In the genomic region with DNA sequence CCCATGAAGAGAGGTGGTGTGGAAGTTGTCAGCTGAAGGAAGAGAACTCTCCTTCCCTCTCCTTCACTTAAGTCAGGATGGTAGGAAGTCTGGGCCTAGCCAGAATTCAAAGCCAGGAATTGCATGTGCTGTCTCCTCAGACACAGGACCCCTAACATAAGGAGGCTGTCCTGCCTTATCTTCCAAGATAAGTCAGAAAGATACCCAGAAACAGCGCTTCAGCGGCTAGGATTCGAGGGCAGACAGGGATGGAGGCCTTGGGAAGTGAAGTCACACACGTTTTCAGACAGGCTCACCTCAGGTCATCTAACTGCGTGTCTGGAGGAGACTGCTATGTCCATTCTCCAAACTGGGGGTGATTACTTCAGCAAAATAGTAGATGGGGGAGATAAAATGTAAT, we compare ENCODE assay signal across 25 mouse cellular contexts. TPM values are rescaled to one million over a fixed set of nuclear protein-coding genes. Genes with fewer than 3 reads are reported as not detected.
DNase-seq lines count a peak whose midpoint lies in the region; ATAC-seq and TF ChIP-seq lines count a peak whose summit lies in the region.
"Had no signal": no experiment of that assay in that cellular context is flagged by ENCODE, and none has a peak within 500 bp of the region (broad histone marks: within the 10 kb centered on the region; RNA-seq: fewer than 3 reads in every experiment).

No protein-coding gene starts in this region.

- TF ChIP-seq POLR2A in heart, adult 2 months (IDR thresholded peaks at IDR 0.05; ENCODE audit: insufficient read depth, low read depth, low read length): no peak

- no peaks in the 10 kb centered on the region for H3K79me2 ChIP-seq in heart, adult 2 months (replicated peaks; ENCODE audit: control insufficient read depth, insufficient read depth, low read length)

- 0 out of 2 replicates have a peak overlapping the region, but pooled peaks have one; percentile 8 for H3K9ac ChIP-seq in heart, embryonic 12.5 days
- no peak overlapping the region for H3K9ac ChIP-seq in heart, adult 2 months (ENCODE audit: low read depth, low read length)
- no peak overlapping the region for H3K9ac ChIP-seq in kidney, embryonic 15.5 days
- H3K9ac ChIP-seq: embryonic facial prominence, embryonic 13.5 days; forebrain, embryonic 12.5 days; forebrain, embryonic 15.5 days; hindbrain, embryonic 14.5 days had no signal

- peaks cover 7% of the 10 kb centered on the region for H3K36me3 ChIP-seq in heart, embryonic 12.5 days
- peaks cover 3% of the 10 kb centered on the region; the same call in 1 of the 2 replicates for H3K36me3 ChIP-seq in heart, adult 2 months (ENCODE audit: control insufficient read depth, insufficient read depth, low read length)
- H3K36me3 ChIP-seq in kidney, embryonic 15.5 days: peaks cover 14% of the 10 kb centered on the region

- intact Hi-C loops in heart, adult 2 months (cut with DNase I): loop anchor here (10.0 kb wide), 1 partner anchor 759 kb away; no protein-coding TSS in a partner anchor

- peak; percentile 11 for DNase-seq in adrenal gland, adult 2 months
- no peak for DNase-seq in adrenal gland, adult 18-20 months (ENCODE audit: low spot score in 2 of 2)
- DNase-seq in heart, adult 2 months: no peak
- no peak for DNase-seq in kidney, postnatal 10 days
- DNase-seq: adrenal gland, postnatal 14 days; cerebellum, adult 11-12 months; cerebellum, adult 8-10 months; cerebellum, postnatal 10 days; cerebellum, postnatal 36 days; embryo, embryonic 11 days; gastrocnemius, postnatal 25 days; heart, postnatal 4 days; kidney, adult 18-20 months had no signal

- TF ChIP-seq EP300 in heart, adult 2 months (IDR thresholded peaks at IDR 0.05; ENCODE audit: insufficient read depth, low read depth, low read length): no peak

- 21% methylated on average over 5 of the region's 5 CpGs for WGBS in heart, embryonic 12.5 days
- 66% methylated on average over 5 of the region's 5 CpGs for WGBS in heart, adult 2 months
- WGBS in kidney, embryonic 15.5 days: 74% methylated on average over 5 of the region's 5 CpGs

- no peak overlapping the region for H3K4me3 ChIP-seq in heart, embryonic 12.5 days
- no peak overlapping the region for H3K4me3 ChIP-seq in heart, adult 2 months
- no peak overlapping the region for H3K4me3 ChIP-seq in kidney, embryonic 15.5 days (replicated peaks)
- H3K4me3 ChIP-seq: embryonic facial prominence, embryonic 10.5 days; embryonic facial prominence, embryonic 13.5 days; erythroblast, embryonic 14.5 days; forebrain, embryonic 12.5 days; forebrain, embryonic 15.5 days had no signal

- H3K27ac ChIP-seq in heart, embryonic 12.5 days (ENCODE audit: poor library complexity, severe bottlenecking): peak overlapping the region; percentile 68
- H3K27ac ChIP-seq in heart, adult 2 months: no peak overlapping the region
- H3K27ac ChIP-seq in kidney, embryonic 15.5 days: peak overlapping the region; percentile 4; the same call in 1 of the 2 replicates
- H3K27ac ChIP-seq: embryonic facial prominence, embryonic 10.5 days; embryonic facial prominence, embryonic 13.5 days; forebrain, embryonic 12.5 days; forebrain, embryonic 15.5 days; hindbrain, embryonic 14.5 days; hindbrain, postnatal 0 days had no signal

- H3K4me1 ChIP-seq in heart, embryonic 12.5 days (replicated peaks): peaks cover 35% of the 10 kb centered on the region
- H3K4me1 ChIP-seq in heart, adult 2 months (ENCODE audit: control insufficient read depth, insufficient read depth, low read length): peaks cover 3% of the 10 kb centered on the region
- H3K4me1 ChIP-seq in kidney, embryonic 15.5 days: 0 out of 2 replicates have a peak, but pooled peaks cover 6% of the 10 kb centered on the region
- H3K4me1 ChIP-seq: embryonic facial prominence, embryonic 13.5 days; forebrain, embryonic 15.5 days had no signal

- H3K4me2 ChIP-seq in heart, embryonic 12.5 days: no peak overlapping the region
- H3K4me2 ChIP-seq in kidney, embryonic 15.5 days: no peak overlapping the region
- H3K4me2 ChIP-seq: embryonic facial prominence, embryonic 13.5 days; forebrain, embryonic 12.5 days; forebrain, embryonic 15.5 days; hindbrain, embryonic 14.5 days had no signal

- TF ChIP-seq CTCF in heart, adult 2 months (IDR thresholded peaks at IDR 0.05): no peak

- H3K27me3 ChIP-seq in heart, embryonic 12.5 days (replicated peaks): no peaks in the 10 kb centered on the region
- no peaks in the 10 kb centered on the region for H3K27me3 ChIP-seq in heart, adult 2 months (ENCODE audit: control insufficient read depth, insufficient read depth, low read length)
- no peaks in the 10 kb centered on the region for H3K27me3 ChIP-seq in kidney, embryonic 15.5 days
- H3K27me3 ChIP-seq: embryonic facial prominence, embryonic 13.5 days; forebrain, embryonic 12.5 days; forebrain, embryonic 15.5 days had no signal

- no peak for ATAC-seq in heart, embryonic 12.5 days (ENCODE audit: insufficient number of reproducible peaks, low FRiP score)
- ATAC-seq in kidney, embryonic 15.5 days (replicated peaks; ENCODE audit: low FRiP score): no peak
- ATAC-seq: activated CD4-positive, CD25-positive, alpha-beta regulatory T cell, adult 4 months; forebrain, embryonic 15.5 days; hindbrain, postnatal 0 days; inflammation-experienced regulatory T-cells, adult 6 months; intestine, embryonic 16.5 days had no signal

- H3K9me3 ChIP-seq in heart, embryonic 12.5 days (replicated peaks): no peaks in the 10 kb centered on the region
- H3K9me3 ChIP-seq in kidney, embryonic 15.5 days (replicated peaks): no peaks in the 10 kb centered on the region
- H3K9me3 ChIP-seq: embryonic facial prominence, embryonic 10.5 days; embryonic facial prominence, embryonic 13.5 days; forebrain, embryonic 12.5 days; forebrain, embryonic 15.5 days had no signal

RNA-seq across cellular contexts. Expression of gene Rdx, which starts 47.0 kb away (rescaled TPM):
- total RNA-seq in adrenal gland, adult 2 months (2021): 100 to 1,000 TPM; 110 to 120 TPM
- polyA plus RNA-seq in adrenal gland, adult 2 months (2012; rRNA removed): 6.2 and 8.4 TPM in 2 replicates
- total RNA-seq in adrenal gland, adult 18-20 months (2021): 100 to 1,000 TPM; 116 to 126 TPM
- 170 and 175 TPM in 2 replicates for polyA plus RNA-seq in heart, embryonic 12.5 days (2016; fragmentation: Nextera tagmentation; extraction: Ambion mirVana)
- 10 to 100 TPM; 81.8 to 97.0 TPM for total RNA-seq in heart, adult 2 months (2021)
- 20.8 and 45.8 TPM in 2 replicates for polyA plus RNA-seq in heart, adult 2 months (2012; rRNA removed)
- polyA plus RNA-seq in kidney, embryonic 15.5 days (2015; fragmentation: Nextera tagmentation; extraction: Ambion mirVana): 119 and 131 TPM in 2 replicates
